Mouse (Mus musculus) CH12.LX (cell line): ENCODE measurements around the gene Pkp1. TPM values are rescaled to one million over a fixed set of nuclear protein-coding genes. Genes with fewer than 3 reads are reported as not detected.

ENCODE experiments used
- DNase-seq: peaks from one replicate; pipeline ENCODE4 v3.0.0-alpha.2; 2013; ENCODE audit errors: extremely low read depth
- H3K27ac ChIP-seq: 2 replicates; pipeline ENCODE4 v1.5.1; 2012; ENCODE audit warnings: low read depth, mild to moderate bottlenecking, control low read depth, moderate library complexity; ENCODE audit not compliant: insufficient read depth
- H3K27me3 ChIP-seq: replicated peaks from 2 replicates; pipeline ENCODE3; 2012; ENCODE audit warnings: inconsistent platforms
- H3K36me3 ChIP-seq, 2 experiments: replicated peaks in 1 of 2; 2 replicates each; pipeline versions ENCODE3 to v1.6.1; 2012; ENCODE audit warnings: inconsistent platforms in 1 of 2, low read length in 1 of 2, mild to moderate bottlenecking in 1 of 2, mixed read lengths in 1 of 2, moderate library complexity in 1 of 2; ENCODE audit not compliant: control insufficient read depth in 1 of 2, insufficient read depth in 1 of 2
- H3K4me1 ChIP-seq, 2 experiments: 2 replicates each; pipeline ENCODE4 v1.6.1; 2012; ENCODE audit warnings: inconsistent platforms in 1 of 2, moderate library complexity in 1 of 2; ENCODE audit not compliant: insufficient read depth in 2 of 2, control insufficient read depth in 1 of 2
- H3K4me2 ChIP-seq: 2 replicates; pipeline ENCODE4 v1.6.1; 2012; ENCODE audit warnings: low read depth, mild to moderate bottlenecking, control low read depth; ENCODE audit not compliant: poor library complexity, insufficient read depth, severe bottlenecking
- H3K4me3 ChIP-seq, 3 experiments: fragments of 150-350 bp in 1 of 3; sonication (generic) in 1 of 3; replicated peaks in 1 of 3; 2 replicates each; pipeline versions ENCODE3 to v1.5.1; 2011 to 2012; ENCODE audit warnings: low read depth in 2 of 3, low read length in 2 of 3, mild to moderate bottlenecking in 2 of 3, moderate library complexity in 2 of 3, control low read depth in 1 of 3, improper control_type of control experiment in 1 of 3, inconsistent platforms in 1 of 3, mixed read lengths in 1 of 3; ENCODE audit not compliant: poor library complexity in 1 of 3
- H3K79me2 ChIP-seq: replicated peaks from 2 replicates; pipeline ENCODE4 v1.6.1; 2012; ENCODE audit warnings: mild to moderate bottlenecking, moderate library complexity; ENCODE audit not compliant: control insufficient read depth, poor library complexity, insufficient read depth, severe bottlenecking; ENCODE audit errors: extremely low read depth
- H3K9ac ChIP-seq: 2 replicates; pipeline ENCODE4 v1.6.1; 2012; ENCODE audit warnings: low read depth, mild to moderate bottlenecking, control low read depth, moderate library complexity; ENCODE audit not compliant: insufficient read depth
- H3K9me3 ChIP-seq: replicated peaks from 2 replicates; pipeline ENCODE3; 2012; ENCODE audit warnings: low read length, inconsistent platforms, mixed read lengths
- BHLHE40 ChIP-seq: IDR thresholded peaks from 2 replicates; pipeline ENCODE4 v1.6.1; 2011; ENCODE audit warnings: mild to moderate bottlenecking, low read depth, low read length, improper control_type of control experiment
- CHD1 ChIP-seq: IDR thresholded peaks from 2 replicates; pipeline ENCODE4 v1.6.1; 2012; ENCODE audit warnings: low read depth, low read length, improper control_type of control experiment, inconsistent platforms
- CHD2 ChIP-seq: IDR thresholded peaks from 2 replicates; pipeline ENCODE4 v1.6.1; 2011; ENCODE audit warnings: low read length, improper control_type of control experiment
- CTCF ChIP-seq, 2 experiments: IDR thresholded peaks in 1 of 2; conservative IDR thresholded peaks in 1 of 2; 2 replicates each; pipeline ENCODE4 v1.5.1; 2011 to 2012; ENCODE audit warnings: low read depth in 2 of 2, low read length in 2 of 2, improper control_type of control experiment in 1 of 2, inconsistent platforms in 1 of 2, mild to moderate bottlenecking in 1 of 2, moderate library complexity in 1 of 2
- E2F4 ChIP-seq: IDR thresholded peaks from 2 replicates; pipeline ENCODE4 v1.6.1; 2011; ENCODE audit warnings: low read depth, low read length, improper control_type of control experiment; ENCODE audit not compliant: insufficient replicate concordance
- ELF1 ChIP-seq: IDR thresholded peaks from 2 replicates; pipeline ENCODE4 v1.6.1; 2014; ENCODE audit warnings: low read depth, mild to moderate bottlenecking, inconsistent platforms, low read length, improper control_type of control experiment
- EP300 ChIP-seq: IDR thresholded peaks from 2 replicates; pipeline ENCODE4 v1.6.1; 2011; ENCODE audit warnings: low read length, improper control_type of control experiment
- ETS1 ChIP-seq: conservative IDR thresholded peaks from 2 replicates; pipeline ENCODE4 v1.6.1; 2012; ENCODE audit warnings: low read depth, mild to moderate bottlenecking, inconsistent platforms, low read length, improper control_type of control experiment, moderate library complexity
- HCFC1 ChIP-seq: IDR thresholded peaks from 2 replicates; pipeline ENCODE4 v1.6.1; 2012; ENCODE audit warnings: low read depth, mild to moderate bottlenecking, inconsistent platforms, low read length, improper control_type of control experiment
- JUN ChIP-seq: IDR thresholded peaks from 2 replicates; pipeline ENCODE4 v1.6.1; 2011; ENCODE audit warnings: low read depth, mild to moderate bottlenecking, low read length, improper control_type of control experiment, moderate library complexity; ENCODE audit not compliant: insufficient read depth
- KAT2A ChIP-seq: IDR thresholded peaks from 2 replicates; pipeline ENCODE4 v1.6.1; 2012; ENCODE audit warnings: low read length, improper control_type of control experiment, inconsistent platforms; ENCODE audit not compliant: insufficient replicate concordance
- MAFK ChIP-seq: IDR thresholded peaks from 2 replicates; pipeline ENCODE4 v1.6.1; 2011; ENCODE audit warnings: low read length, improper control_type of control experiment; ENCODE audit not compliant: insufficient replicate concordance
- MAX ChIP-seq: IDR thresholded peaks from 2 replicates; pipeline ENCODE4 v1.6.1; 2011; ENCODE audit warnings: low read length, improper control_type of control experiment
- MEF2A ChIP-seq: IDR thresholded peaks from 2 replicates; pipeline ENCODE4 v1.6.1; 2014; ENCODE audit warnings: low read depth, mild to moderate bottlenecking, inconsistent platforms, low read length, improper control_type of control experiment, borderline replicate concordance
- MXI1 ChIP-seq: IDR thresholded peaks from 2 replicates; pipeline ENCODE4 v1.6.1; 2011; ENCODE audit warnings: mild to moderate bottlenecking, low read depth, low read length, improper control_type of control experiment
- NELFE ChIP-seq: IDR thresholded peaks from 2 replicates; pipeline ENCODE4 v1.6.1; 2011; ENCODE audit warnings: low read depth, low read length, improper control_type of control experiment
- NRF1 ChIP-seq: IDR thresholded peaks from 2 replicates; pipeline ENCODE4 v1.6.1; 2014; ENCODE audit warnings: low read depth, mild to moderate bottlenecking, inconsistent platforms, low read length, improper control_type of control experiment, moderate library complexity
- POLR2AphosphoS2 ChIP-seq: IDR thresholded peaks from 2 replicates; pipeline ENCODE4 v1.6.1; 2011; ENCODE audit warnings: low read depth, low read length, improper control_type of control experiment
- RAD21 ChIP-seq: IDR thresholded peaks from 2 replicates; pipeline ENCODE4 v1.6.1; 2011; ENCODE audit warnings: low read depth, mild to moderate bottlenecking, low read length, improper control_type of control experiment, moderate library complexity
- RCOR1 ChIP-seq: conservative IDR thresholded peaks from 2 replicates; pipeline ENCODE4 v1.6.1; 2012; ENCODE audit warnings: low read depth, mild to moderate bottlenecking, inconsistent platforms, low read length, improper control_type of control experiment
- SIN3A ChIP-seq: IDR thresholded peaks from 2 replicates; pipeline ENCODE4 v1.6.1; 2012; ENCODE audit warnings: low read length, improper control_type of control experiment, inconsistent platforms
- SMC3 ChIP-seq: IDR thresholded peaks from 2 replicates; pipeline ENCODE4 v1.6.1; 2011; ENCODE audit warnings: low read depth, low read length, improper control_type of control experiment
- TBP ChIP-seq: conservative IDR thresholded peaks from 2 replicates; pipeline ENCODE4 v1.6.1; 2011; ENCODE audit warnings: low read depth, low read length, improper control_type of control experiment
- TCF12 ChIP-seq: IDR thresholded peaks from 2 replicates; pipeline ENCODE4 v1.6.1; 2014; ENCODE audit warnings: low read depth, mild to moderate bottlenecking, inconsistent platforms, low read length, improper control_type of control experiment
- UBTF ChIP-seq: IDR thresholded peaks from 2 replicates; pipeline ENCODE4 v1.6.1; 2012; ENCODE audit warnings: low read depth, mild to moderate bottlenecking, inconsistent platforms, low read length, improper control_type of control experiment, moderate library complexity
- USF1 ChIP-seq: IDR thresholded peaks from 2 replicates; pipeline ENCODE4 v1.6.1; 2014; ENCODE audit warnings: low read depth, mild to moderate bottlenecking, inconsistent platforms, low read length, improper control_type of control experiment
- ZC3H11A ChIP-seq: IDR thresholded peaks from 2 replicates; pipeline ENCODE4 v1.6.1; 2012; ENCODE audit warnings: low read depth, mild to moderate bottlenecking, inconsistent platforms, low read length, improper control_type of control experiment
- ZKSCAN1 ChIP-seq: IDR thresholded peaks from 2 replicates; pipeline ENCODE4 v1.6.1; 2012; ENCODE audit warnings: low read depth, inconsistent platforms, low read length, improper control_type of control experiment, borderline replicate concordance
- ZMIZ1 ChIP-seq: IDR thresholded peaks from 2 replicates; pipeline ENCODE4 v1.6.1; 2012; ENCODE audit warnings: low read depth, mild to moderate bottlenecking, inconsistent platforms, low read length, improper control_type of control experiment
- ZNF384 ChIP-seq: IDR thresholded peaks from 2 replicates; pipeline ENCODE4 v1.6.1; 2012; ENCODE audit warnings: low read depth, low read length, improper control_type of control experiment, inconsistent platforms
- dilution Hi-C: fragments of 300-500 bp; cut with MboI; formaldehyde crosslinking; loops from 2 replicates; pipeline ENCODE4 v1.14.3; 2020; ENCODE audit warnings: low sequenced_read_pairs; ENCODE audit not compliant: extremely low pct_unique_long_range_greater_than_20kb, extremely low pct_ligation_motif_present
- in situ Hi-C: fragments of 300-500 bp; cut with MboI; formaldehyde crosslinking; loops from 3 replicates; pipeline ENCODE4 v1.14.3; 2019; ENCODE audit warnings: low sequenced_read_pairs, low pct_ligation_motif_present, low pct_unique_long_range_greater_than_20kb, mixed read lengths
- polyA plus RNA-seq: library from polyadenylated mRNA; unstranded; fragments of >175 nt; gene quantifications from 2 replicates; pipeline ENCODE4 v1.2.1, GENCODE M21; 2012; ENCODE audit warnings: low read depth; ENCODE audit not compliant: insufficient read length
- total RNA-seq, 2 experiments: library from RNA; depleted of rRNA; stranded (reverse); fragments of 300-350 nt in 1 of 2; fragments of >200 nt in 1 of 2; gene quantifications; 2 replicates each; pipeline ENCODE4 v1.2.3; 2012 to 2014

Gene Pkp1
- total and polyA plus RNA-seq, 3 experiments = not detected

DNA sequence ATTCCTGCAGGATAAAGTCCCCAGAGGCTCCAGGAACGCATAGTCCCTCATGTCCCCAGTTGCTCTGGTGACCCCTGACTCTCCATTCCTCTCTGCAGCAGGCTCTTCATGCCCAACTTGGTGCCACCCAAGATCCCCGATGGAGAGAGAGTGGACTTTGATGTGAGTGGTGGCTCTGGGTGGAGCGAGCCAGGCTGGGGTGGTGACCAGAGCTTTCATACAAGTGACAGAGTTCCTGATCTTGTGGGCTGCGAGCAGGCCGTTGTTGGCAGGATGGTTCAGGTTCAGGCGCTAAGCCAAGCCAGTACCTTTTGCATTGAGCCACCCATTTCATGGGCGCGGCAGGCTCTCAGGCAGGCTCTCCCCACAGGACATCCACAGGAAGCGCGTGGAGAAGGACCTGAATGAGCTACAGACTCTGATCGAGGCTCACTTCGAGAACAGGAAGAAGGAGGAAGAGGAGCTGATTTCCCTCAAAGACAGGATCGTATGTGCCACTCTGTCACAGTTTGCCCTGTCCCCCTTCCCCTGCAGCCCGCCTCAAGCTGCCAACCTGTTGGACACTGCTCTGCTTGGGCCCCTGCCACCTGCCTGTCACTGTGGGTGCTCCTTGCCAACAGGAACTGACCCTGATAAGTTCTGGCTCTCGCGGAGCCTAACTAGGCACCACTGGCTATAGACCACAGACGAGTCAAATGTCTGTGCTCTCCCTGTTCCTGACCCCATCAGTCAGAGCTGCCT is 71.2 kb downstream of the Pkp1 start:
- H3K4me1 ChIP-seq = peaks cover 18 to 48% of the 10 kb centered on the region in 2 experiments
- no peak overlapping the region for H3K27ac ChIP-seq
- no peaks in the 10 kb centered on the region for H3K9me3 ChIP-seq
- TF ChIP-seq TBP (no peak), MAFK (no peak), RAD21 (no peak), E2F4 (no peak), NELFE (no peak), POLR2AphosphoS2 (no peak), RCOR1 (no peak), ELF1 (no peak), TCF12 (no peak), ZC3H11A (no peak), ZNF384 (no peak), MEF2A (no peak), EP300 (no peak), MXI1 (no peak), MAX (no peak), KAT2A (no peak), CHD2 (no peak), NRF1 (no peak), CTCF (conservative IDR thresholded peaks at IDR 0.05 in 1 of 2, IDR thresholded peaks at IDR 0.05 in 1 of 2; ENCODE audit: low read depth in 2 of 2, low read length in 2 of 2) (no peak), ETS1 (no peak)
- no peaks in the 10 kb centered on the region for H3K79me2 ChIP-seq
- in situ Hi-C loops (no loop called here), dilution Hi-C loops (no loop called here)
- H3K4me2 ChIP-seq = no peak overlapping the region
- no peak overlapping the region for H3K9ac ChIP-seq
- H3K36me3 ChIP-seq = peaks cover 0 to 35% of the 10 kb centered on the region in 2 experiments
- H3K4me3 ChIP-seq = no peak overlapping the region
- peaks cover 2% of the 10 kb centered on the region for H3K27me3 ChIP-seq
- DNase-seq = no peak

DNA sequence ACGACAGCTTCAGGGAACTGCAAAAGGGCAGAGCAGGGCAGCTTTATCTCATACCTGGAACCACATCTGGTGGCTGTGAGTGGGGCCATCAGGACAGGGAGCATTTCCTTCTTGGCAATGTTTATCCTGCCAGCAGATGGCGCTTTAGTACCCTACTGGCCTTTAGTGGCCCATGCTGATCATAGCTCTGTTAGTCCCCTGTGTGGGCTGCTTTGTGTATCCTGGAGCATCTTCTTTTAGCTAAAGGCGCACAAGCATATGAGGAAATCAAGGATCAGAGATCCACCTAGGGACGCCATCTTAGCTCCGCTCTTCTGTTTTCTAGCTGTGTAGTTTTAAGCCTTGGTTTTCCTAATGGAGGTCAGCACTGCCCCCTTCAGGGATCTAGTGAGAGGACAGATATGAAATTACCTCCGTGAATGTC is 71.9 kb downstream of the Pkp1 start:
- in situ Hi-C loops (no loop called here), dilution Hi-C loops (no loop called here)
- Histone ChIP-seq H3K4me3 (no peak overlapping the region), H3K27me3 (peaks cover 2% of the 10 kb centered on the region), H3K4me1 (peaks cover 18 to 54% of the 10 kb centered on the region in 2 experiments), H3K9me3 (no peaks in the 10 kb centered on the region), H3K27ac (no peak overlapping the region), H3K79me2 (no peaks in the 10 kb centered on the region), H3K9ac (no peak overlapping the region), H3K4me2 (no peak overlapping the region), H3K36me3 (peaks cover 0 to 35% of the 10 kb centered on the region in 2 experiments)
- peak; percentile 78 for DNase-seq
- TF ChIP-seq TBP (no peak), SIN3A (no peak), CHD1 (no peak), KAT2A (no peak), BHLHE40 (no peak), ZNF384 (no peak), HCFC1 (no peak), ELF1 (peak; percentile 65), ZKSCAN1 (no peak), NELFE (peak; percentile 61; the same call in 1 of the 2 replicates), USF1 (no peak), POLR2AphosphoS2 (no peak), MAFK (no peak), JUN (no peak), MXI1 (peak; percentile 39; the same call in 1 of the 2 replicates), ETS1 (no peak), CTCF (conservative IDR thresholded peaks at IDR 0.05 in 1 of 2, IDR thresholded peaks at IDR 0.05 in 1 of 2; ENCODE audit: low read depth in 2 of 2, low read length in 2 of 2) (peak; percentile 88 to 89), SMC3 (peak; percentile 48), EP300 (no peak), ZMIZ1 (no peak), UBTF (no peak)
